Mouse (Mus musculus) left cerebral cortex, adult 2 months (tissue): ENCODE measurements at regions not wholly inside any gene's neighbourhood (a gene's known extent, or its start where the extent isn't known, plus 50 kb on each side); places are given as distances from the start of the nearest gene placed in this dataset.

Experiments used
- DNase-seq, 2 experiments: peaks; one replicate each; pipeline ENCODE4 v3.0.0; 2021 to 2022; ENCODE audit warnings: low spot score in 2 of 2, mixed read lengths in 1 of 2; ENCODE audit errors: extremely low spot score in 1 of 2
- H3K27ac ChIP-seq: fragments of 200-600 bp; 2 replicates; pipeline ENCODE4 v1.8.1; 2022
- H3K4me3 ChIP-seq: fragments of 200-600 bp; 2 replicates; pipeline ENCODE4 v1.8.1; 2022
- CTCF ChIP-seq: fragments of 200-600 bp; IDR thresholded peaks from 2 replicates; pipeline ENCODE4 v1.8.1; 2022; ENCODE audit warnings: antibody characterized with exemption, mild to moderate bottlenecking, moderate library complexity
- intact Hi-C: fragments of 180-260 bp; cut with DNase I; formaldehyde crosslinking; loops from one replicate; pipeline ENCODE4 v1.15.1; 2025
- microRNA-seq, 2 experiments: library from miRNA; unstranded; fragments of <30 nt; microRNA quantifications; one replicate each; pipeline ENCODE4 v1.2.0; 2021

GRCm38 (mm10) chr10:97409181-97409581, 70.2 kb upstream of the Dcn start:
- no peak for DNase-seq
- H3K27ac ChIP-seq: no peak overlapping the region
- intact Hi-C loops: no loop called here
- H3K4me3 ChIP-seq: no peak overlapping the region
- no peak for TF ChIP-seq CTCF

DNA sequence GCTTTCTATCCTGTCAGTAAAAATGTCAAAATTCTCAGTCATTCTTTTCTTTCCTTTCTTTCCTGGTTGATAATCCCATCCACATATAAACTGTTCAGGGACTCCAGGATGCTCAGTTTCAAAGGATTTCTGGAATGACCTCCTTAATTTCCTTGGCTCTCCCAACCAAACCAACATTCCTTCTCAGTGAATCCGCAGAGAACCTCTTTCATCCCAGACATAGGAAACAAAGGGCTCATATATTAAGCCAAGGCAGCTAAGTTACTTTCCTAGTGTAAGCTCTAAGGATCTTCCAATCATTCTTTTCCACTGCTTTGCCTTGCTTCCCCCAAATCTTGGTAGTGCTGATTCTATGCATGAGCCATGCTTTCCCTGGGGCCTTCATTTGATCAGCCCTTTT, 69.5 kb upstream of the Dcn start:
- no peak overlapping the region for H3K4me3 ChIP-seq
- no peak for DNase-seq
- intact Hi-C loops: no loop called here
- TF ChIP-seq CTCF: no peak
- H3K27ac ChIP-seq: no peak overlapping the region

DNA sequence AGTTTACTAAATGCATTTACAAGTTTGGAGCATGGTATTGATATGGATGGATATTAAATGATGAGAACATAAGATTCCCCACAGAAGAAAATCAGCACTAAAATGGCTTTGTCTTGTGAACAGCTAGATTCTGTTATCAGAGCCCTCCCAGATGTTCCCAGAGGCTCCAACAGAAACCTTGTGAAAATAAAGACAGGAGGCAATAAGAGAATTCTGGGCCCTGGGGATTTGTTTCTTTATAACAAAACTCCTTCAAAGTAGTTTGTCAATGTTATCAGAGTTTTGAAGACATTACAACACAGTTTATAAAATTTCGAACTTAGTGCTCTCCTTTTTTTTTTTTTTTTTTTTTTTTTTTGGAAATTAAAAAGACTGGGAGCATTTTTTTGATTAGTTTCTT, 56.8 kb upstream of the Dcn start:
- H3K27ac ChIP-seq: no peak overlapping the region
- intact Hi-C loops: no loop called here
- H3K4me3 ChIP-seq: no peak overlapping the region
- TF ChIP-seq CTCF: no peak
- no peak for DNase-seq

- intact Hi-C loops: no loop called here
- no peak for DNase-seq
- TF ChIP-seq CTCF: no peak
- Histone ChIP-seq H3K27ac (no peak overlapping the region), H3K4me3 (no peak overlapping the region)
Observed at GRCm38 (mm10) chr10:97423039-97423700, 56.2 kb upstream of the Dcn start.

Small RNA genes lying in the stretch of these regions (microRNA-seq; reads per million reads assigned to microRNA genes)
- gene Gm24587 (0 reads per million in 2 experiments), gene Mir3966 (0 reads per million in 2 experiments)
